Mouse (Mus musculus) olfactory bulb, adult 2 months (tissue): ENCODE measurements around the gene Tnrc6c.

ENCODE experiments used
- CTCF ChIP-seq: fragments of 200-500 bp; IDR thresholded peaks from 2 replicates; pipeline ENCODE4 v1.5.1; 2012; ENCODE audit warnings: low read depth, mild to moderate bottlenecking, low read length, moderate library complexity; ENCODE audit not compliant: insufficient read depth
- POLR2A ChIP-seq: fragments of 200-500 bp; IDR thresholded peaks from 2 replicates; pipeline ENCODE4 v1.6.1; 2012; ENCODE audit warnings: mild to moderate bottlenecking, low read depth, low read length, moderate library complexity; ENCODE audit not compliant: insufficient read depth

DNA sequence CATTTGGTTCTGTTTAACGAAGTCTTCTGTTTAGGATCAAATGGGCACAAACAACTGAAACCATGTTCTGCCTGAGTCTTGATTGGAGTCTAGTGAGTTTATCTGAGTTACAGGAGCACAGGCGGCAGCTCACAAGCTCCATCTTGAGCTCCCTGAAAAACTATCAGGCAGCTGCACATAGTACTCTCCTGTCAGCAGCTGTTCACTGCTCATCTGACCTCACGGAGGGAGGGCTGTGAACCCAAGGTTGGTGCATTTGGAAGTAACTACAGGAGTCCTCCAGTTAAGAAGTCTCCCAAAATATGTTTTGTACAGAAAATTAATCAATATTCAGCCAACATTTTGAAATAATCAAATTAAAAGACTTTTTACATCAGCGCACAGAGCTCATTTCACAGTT is 94.5 kb downstream of the Tnrc6c start:
- TF ChIP-seq POLR2A (no peak), CTCF (no peak)
